Mouse (Mus musculus) neural tube, embryonic 11.5 days (tissue): ENCODE measurements at regions not wholly inside any gene's neighbourhood (a gene's known extent, or its start where the extent isn't known, plus 50 kb on each side); places are given as distances from the start of the nearest gene placed in this dataset.
A peak's percentile ranks its signal among the peaks of the same experiment; 100 is the strongest.

Source experiments
- ATAC-seq: fragments of 200-750 bp; cut with Nextera tagmentation; 2 replicates; pipeline ENCODE4 v1.8.0; 2017; ENCODE audit warnings: moderate number of reproducible peaks, mild to moderate bottlenecking, moderate TSS enrichment, moderate library complexity; ENCODE audit not compliant: insufficient read depth, low FRiP score, low TSS enrichment
- DNase-seq: peaks from one replicate; pipeline ENCODE4 v3.0.0-alpha.2; 2015; ENCODE audit warnings: low spot score
- H3K27ac ChIP-seq: fragments of 300-500 bp; sonication (generic); 2 replicates; pipeline ENCODE4 v1.5.1; 2014; ENCODE audit warnings: low read depth, mild to moderate bottlenecking, low read length
- H3K27me3 ChIP-seq: fragments of 300-500 bp; sonication (generic); 2 replicates; pipeline ENCODE4 v1.6.1; 2014; ENCODE audit warnings: mild to moderate bottlenecking, low read length, mixed read lengths; ENCODE audit not compliant: control insufficient read depth, insufficient read depth
- H3K36me3 ChIP-seq: fragments of 300-500 bp; sonication (generic); 2 replicates; pipeline ENCODE4 v1.6.1; 2014; ENCODE audit warnings: mild to moderate bottlenecking, low read length, moderate library complexity, mixed read lengths; ENCODE audit not compliant: control insufficient read depth, insufficient read depth
- H3K4me1 ChIP-seq: fragments of 300-500 bp; sonication (generic); 2 replicates; pipeline ENCODE4 v1.6.1; 2014; ENCODE audit warnings: low read length, mixed read lengths; ENCODE audit not compliant: control insufficient read depth, insufficient read depth
- H3K4me2 ChIP-seq: fragments of 300-500 bp; sonication (generic); 2 replicates; pipeline ENCODE4 v1.6.1; 2014; ENCODE audit warnings: low read depth, mild to moderate bottlenecking, moderate library complexity
- H3K4me3 ChIP-seq: fragments of 300-500 bp; sonication (generic); 2 replicates; pipeline ENCODE4 v1.5.1; 2014; ENCODE audit warnings: low read depth, low read length
- H3K9ac ChIP-seq: fragments of 300-500 bp; sonication (generic); 2 replicates; pipeline ENCODE4 v1.6.1; 2014; ENCODE audit warnings: mild to moderate bottlenecking, low read length
- H3K9me3 ChIP-seq: fragments of 300-500 bp; sonication (generic); 2 replicates; pipeline ENCODE4 v1.6.1; 2016; ENCODE audit warnings: low read length; ENCODE audit not compliant: control insufficient read depth
- WGBS: fragments of 180-500 bp; shearing (Covaris S2); extraction: QIAGEN DNeasy Blood & Tissue Kit; methylation state at CpG from one replicate; pipeline ENCODE4 v1.1.7; 2014; 5-methylcytosine and 5-hydroxymethylcytosine counted together

GRCm38 (mm10) chr19:14035371-14035770 lies 122.0 kb downstream of the Olfr1505 start:
- Histone ChIP-seq H3K4me3 (no peak overlapping the region), H3K9ac (no peak overlapping the region), H3K27me3 (no peaks in the 10 kb centered on the region), H3K4me2 (no peak overlapping the region), H3K36me3 (no peaks in the 10 kb centered on the region), H3K9me3 (no peaks in the 10 kb centered on the region), H3K27ac (no peak overlapping the region), H3K4me1 (0 out of 2 replicates have a peak, but pooled peaks cover 3% of the 10 kb centered on the region)
- WGBS = 78% methylated on average over 1 of the region's 1 CpGs
- DNase-seq (no peak), ATAC-seq (no peak)

- WGBS = 71% methylated on average over 1 of the region's 1 CpGs
- Histone ChIP-seq H3K4me3 (no peak overlapping the region), H3K4me1 (0 out of 2 replicates have a peak, but pooled peaks cover 3% of the 10 kb centered on the region), H3K27ac (no peak overlapping the region), H3K27me3 (no peaks in the 10 kb centered on the region), H3K9ac (no peak overlapping the region), H3K36me3 (no peaks in the 10 kb centered on the region), H3K9me3 (no peaks in the 10 kb centered on the region), H3K4me2 (no peak overlapping the region)
- ATAC-seq (no peak), DNase-seq (no peak)
Measured at GRCm38 (mm10) chr19:14035785-14036184, 122.5 kb downstream of the Olfr1505 start.

GRCm38 (mm10) chr19:14036750-14037149 lies 123.4 kb downstream of the Olfr1505 start:
- H3K9me3 ChIP-seq = no peaks in the 10 kb centered on the region
- H3K27ac ChIP-seq = no peak overlapping the region
- H3K36me3 ChIP-seq = no peaks in the 10 kb centered on the region
- no peak overlapping the region for H3K4me2 ChIP-seq
- DNase-seq (no peak), ATAC-seq (no peak)
- H3K27me3 ChIP-seq = no peaks in the 10 kb centered on the region
- H3K4me1 ChIP-seq = 0 out of 2 replicates have a peak, but pooled peaks cover 3% of the 10 kb centered on the region
- no peak overlapping the region for H3K4me3 ChIP-seq
- no peak overlapping the region for H3K9ac ChIP-seq
- 36% methylated on average over 1 of the region's 1 CpGs for WGBS

- Histone ChIP-seq H3K4me1 (no peaks in the 10 kb centered on the region), H3K27ac (no peak overlapping the region), H3K9ac (no peak overlapping the region), H3K9me3 (no peaks in the 10 kb centered on the region), H3K4me2 (no peak overlapping the region), H3K4me3 (no peak overlapping the region), H3K27me3 (no peaks in the 10 kb centered on the region), H3K36me3 (no peaks in the 10 kb centered on the region)
- WGBS = 56% methylated on average over 5 of the region's 5 CpGs
- no peak for DNase-seq
- no peak for ATAC-seq
Measured at GRCm38 (mm10) chr19:14042753-14043152, 129.4 kb downstream of the Olfr1505 start.

GRCm38 (mm10) chr19:14045456-14045855 lies 132.1 kb downstream of the Olfr1505 start:
- Histone ChIP-seq H3K9ac (no peak overlapping the region), H3K36me3 (no peaks in the 10 kb centered on the region), H3K4me3 (no peak overlapping the region), H3K4me2 (no peak overlapping the region), H3K27me3 (no peaks in the 10 kb centered on the region), H3K4me1 (no peaks in the 10 kb centered on the region), H3K9me3 (no peaks in the 10 kb centered on the region), H3K27ac (no peak overlapping the region)
- DNase-seq (no peak), ATAC-seq (no peak)
- 65% methylated on average over 2 of the region's 2 CpGs for whole genome bisulfite sequencing

GRCm38 (mm10) chr19:14052052-14052451 lies 138.7 kb downstream of the Olfr1505 start:
- Histone ChIP-seq H3K4me3 (no peak overlapping the region), H3K4me1 (no peaks in the 10 kb centered on the region), H3K36me3 (no peaks in the 10 kb centered on the region), H3K4me2 (no peak overlapping the region), H3K9ac (no peak overlapping the region), H3K27ac (no peak overlapping the region), H3K9me3 (no peaks in the 10 kb centered on the region), H3K27me3 (no peaks in the 10 kb centered on the region)
- DNase-seq = no peak
- WGBS = 89% methylated on average over 4 of the region's 4 CpGs
- no peak for ATAC-seq

GRCm38 (mm10) chr19:14080538-14080937 lies 167.2 kb downstream of the Olfr1505 start:
- Histone ChIP-seq H3K36me3 (no peaks in the 10 kb centered on the region), H3K27ac (no peak overlapping the region), H3K27me3 (no peaks in the 10 kb centered on the region), H3K9me3 (no peaks in the 10 kb centered on the region), H3K9ac (no peak overlapping the region), H3K4me1 (no peaks in the 10 kb centered on the region), H3K4me3 (no peak overlapping the region), H3K4me2 (no peak overlapping the region)
- ATAC-seq (no peak), DNase-seq (peak; percentile 30)
- 13% methylated on average over 2 of the region's 2 CpGs for WGBS

GRCm38 (mm10) chr19:14084726-14085125 lies 171.4 kb downstream of the Olfr1505 start:
- Histone ChIP-seq H3K4me2 (no peak overlapping the region), H3K36me3 (no peaks in the 10 kb centered on the region)
- 86% methylated on average over 3 of the region's 3 CpGs for WGBS

GRCm38 (mm10) chr19:14090106-14090505 lies 176.8 kb downstream of the Olfr1505 start:
- ATAC-seq (no peak), DNase-seq (no peak)
- H3K4me2 ChIP-seq = no peak overlapping the region
- H3K27me3 ChIP-seq = no peaks in the 10 kb centered on the region
- H3K9me3 ChIP-seq = no peaks in the 10 kb centered on the region
- no peak overlapping the region for H3K4me3 ChIP-seq
- H3K4me1 ChIP-seq = no peaks in the 10 kb centered on the region
- no peaks in the 10 kb centered on the region for H3K36me3 ChIP-seq
- H3K27ac ChIP-seq = no peak overlapping the region
- H3K9ac ChIP-seq = no peak overlapping the region
- WGBS = 89% methylated on average over 3 of the region's 3 CpGs

More at GRCm38 (mm10) chr19:14084726-14085125, 171.4 kb downstream of the Olfr1505 start:
- H3K9ac ChIP-seq = no peak overlapping the region
- ATAC-seq (no peak), DNase-seq (no peak)
- H3K4me1 ChIP-seq = no peaks in the 10 kb centered on the region
- no peak overlapping the region for H3K27ac ChIP-seq
- no peak overlapping the region for H3K4me3 ChIP-seq
- H3K27me3 ChIP-seq = no peaks in the 10 kb centered on the region
- no peaks in the 10 kb centered on the region for H3K9me3 ChIP-seq
